8 mouse cellular contexts compared by ENCODE assay signal in the genomic region with DNA sequence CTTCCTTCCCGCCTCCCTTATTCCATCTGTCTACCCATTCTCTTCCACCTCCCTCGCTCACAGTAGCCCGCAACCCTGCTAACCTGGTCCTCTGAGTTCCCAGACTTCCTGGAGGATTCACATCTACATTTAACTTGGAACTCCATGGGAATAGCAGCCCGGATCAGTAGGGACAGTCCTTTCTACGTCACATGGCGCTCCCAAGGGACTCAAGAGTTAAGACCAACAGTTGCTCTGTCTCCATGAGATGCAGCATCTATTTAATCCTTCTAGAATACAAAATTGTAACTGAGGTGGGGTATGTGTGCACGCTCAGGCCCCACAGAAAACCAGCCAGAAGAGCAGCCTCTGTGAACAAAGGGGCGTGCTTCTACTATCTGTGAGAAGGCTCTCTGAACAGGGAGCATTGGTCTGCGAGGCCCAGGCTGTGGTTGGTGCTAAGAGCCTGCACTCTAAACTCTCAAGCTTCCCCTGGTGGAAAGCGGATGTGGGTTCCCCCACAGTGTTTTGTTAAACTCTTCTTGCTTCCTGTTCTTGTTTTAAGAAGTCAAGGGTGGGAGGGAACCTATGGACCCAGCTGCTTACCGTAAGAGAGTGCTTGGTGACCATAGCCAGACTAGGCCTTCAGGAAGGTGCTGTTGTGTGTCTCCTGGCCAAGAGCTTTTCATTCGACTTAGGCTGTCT. TPM values are rescaled to one million over a fixed set of nuclear protein-coding genes. Genes with fewer than 3 reads are reported as not detected.
DNase-seq lines count a peak whose midpoint lies in the region; ATAC-seq and TF ChIP-seq lines count a peak whose summit lies in the region.

No protein-coding gene starts in this region.

- peaks cover 28% of the 10 kb centered on the region for H3K4me1 ChIP-seq in lung, embryonic 16.5 days (replicated peaks; ENCODE audit: control insufficient read depth, insufficient read depth, low read length)
- peaks cover 27% of the 10 kb centered on the region for H3K4me1 ChIP-seq in stomach, embryonic 15.5 days
- peaks cover 9% of the 10 kb centered on the region for H3K4me1 ChIP-seq in forebrain, embryonic 13.5 days
- 0 out of 2 replicates have a peak, but pooled peaks cover 2% of the 10 kb centered on the region for H3K4me1 ChIP-seq in hindbrain, embryonic 11.5 days (replicated peaks; ENCODE audit: control insufficient read depth, insufficient read depth, low read length)

- peak overlapping the region; percentile 12; the same call in 1 of the 2 replicates for H3K4me2 ChIP-seq in lung, embryonic 16.5 days (ENCODE audit: low read depth, low read length)
- H3K4me2 ChIP-seq in stomach, embryonic 15.5 days = peak overlapping the region; percentile 4; the same call in 1 of the 2 replicates
- no peak overlapping the region for H3K4me2 ChIP-seq in forebrain, embryonic 13.5 days
- no peak overlapping the region for H3K4me2 ChIP-seq in hindbrain, embryonic 11.5 days (replicated peaks; ENCODE audit: low read depth, low read length)

- TF ChIP-seq POLR2A in brain, embryonic 14.5 days (IDR thresholded peaks at IDR 0.05; ENCODE audit: borderline replicate concordance, extremely low read depth, insufficient read depth, insufficient read length, poor library complexity, severe bottlenecking) = no peak

- H3K27ac ChIP-seq in lung, embryonic 16.5 days (ENCODE audit: low read length) = peak overlapping the region; percentile 80
- H3K27ac ChIP-seq in stomach, embryonic 15.5 days = peak overlapping the region; percentile 64
- H3K27ac ChIP-seq in forebrain, embryonic 13.5 days = no peak overlapping the region
- H3K27ac ChIP-seq in hindbrain, embryonic 11.5 days (ENCODE audit: low read depth, low read length) = no peak overlapping the region

- no peaks in the 10 kb centered on the region for H3K27me3 ChIP-seq in lung, embryonic 16.5 days (ENCODE audit: control insufficient read depth, insufficient read depth, low read depth, low read length)
- no peaks in the 10 kb centered on the region for H3K27me3 ChIP-seq in stomach, embryonic 15.5 days (replicated peaks)
- no peaks in the 10 kb centered on the region for H3K27me3 ChIP-seq in forebrain, embryonic 13.5 days
- no peaks in the 10 kb centered on the region for H3K27me3 ChIP-seq in hindbrain, embryonic 11.5 days (ENCODE audit: control insufficient read depth, insufficient read depth, low read length)

- no peaks in the 10 kb centered on the region for H3K36me3 ChIP-seq in lung, embryonic 16.5 days (ENCODE audit: control insufficient read depth, insufficient read depth, low read length)
- H3K36me3 ChIP-seq in stomach, embryonic 15.5 days = no peaks in the 10 kb centered on the region
- H3K36me3 ChIP-seq in forebrain, embryonic 13.5 days (ENCODE audit: poor library complexity, severe bottlenecking) = no peaks in the 10 kb centered on the region
- H3K36me3 ChIP-seq in hindbrain, embryonic 11.5 days (ENCODE audit: control insufficient read depth, insufficient read depth, low read length) = no peaks in the 10 kb centered on the region

- H3K9me3 ChIP-seq in lung, embryonic 16.5 days (ENCODE audit: control insufficient read depth, low read length) = no peaks in the 10 kb centered on the region
- no peaks in the 10 kb centered on the region for H3K9me3 ChIP-seq in stomach, embryonic 15.5 days
- H3K9me3 ChIP-seq in forebrain, embryonic 13.5 days (replicated peaks) = no peaks in the 10 kb centered on the region
- H3K9me3 ChIP-seq in hindbrain, embryonic 11.5 days (ENCODE audit: control insufficient read depth, low read length) = no peaks in the 10 kb centered on the region

- H3K9ac ChIP-seq in lung, embryonic 16.5 days (ENCODE audit: low read length) = no peak overlapping the region
- no peak overlapping the region for H3K9ac ChIP-seq in stomach, embryonic 15.5 days
- no peak overlapping the region for H3K9ac ChIP-seq in forebrain, embryonic 13.5 days
- H3K9ac ChIP-seq in hindbrain, embryonic 11.5 days (ENCODE audit: low read depth, low read length) = no peak overlapping the region

- 62% methylated on average over 12 of the region's 12 CpGs for WGBS in lung, embryonic 16.5 days
- 69% methylated on average over 12 of the region's 12 CpGs for WGBS in stomach, embryonic 15.5 days
- 80% methylated on average over 12 of the region's 12 CpGs for WGBS in forebrain, embryonic 13.5 days
- 77% methylated on average over 12 of the region's 12 CpGs for WGBS in hindbrain, embryonic 11.5 days

- no peak overlapping the region for H3K4me3 ChIP-seq in lung, embryonic 16.5 days (ENCODE audit: low read length)
- no peak overlapping the region for H3K4me3 ChIP-seq in stomach, embryonic 15.5 days (replicated peaks)
- no peak overlapping the region for H3K4me3 ChIP-seq in forebrain, embryonic 13.5 days
- H3K4me3 ChIP-seq in hindbrain, embryonic 11.5 days (ENCODE audit: low read depth, low read length) = no peak overlapping the region

- TF ChIP-seq CTCF in brain, embryonic 14.5 days (IDR thresholded peaks at IDR 0.05; ENCODE audit: borderline replicate concordance, extremely low read depth, insufficient read depth, insufficient read length) = no peak

- peak; percentile 99 for ATAC-seq in inflammation-experienced regulatory T-cells, adult 6 months
- peak; percentile 20 for ATAC-seq in lung, embryonic 16.5 days (ENCODE audit: low read depth)
- 0 out of 2 replicates have a peak, but pooled peaks have one; percentile 9 for ATAC-seq in stomach, embryonic 15.5 days (ENCODE audit: insufficient read depth, low FRiP score, low read depth)
- ATAC-seq in forebrain, embryonic 13.5 days = no peak
- ATAC-seq in hindbrain, embryonic 11.5 days (ENCODE audit: low FRiP score) = no peak

- DNase-seq in CD4-positive helper T cell, adult 2 months (ENCODE audit: low read depth, low spot score) = peak; percentile 95
- peak; percentile 15 for DNase-seq in brain, embryonic 14.5 days (ENCODE audit: low read depth)
- DNase-seq in hindbrain, embryonic 11.5 days (ENCODE audit: low spot score) = no peak
- no peak for DNase-seq in ovary, adult 18-20 months (ENCODE audit: low spot score)

RNA-seq across cellular contexts. Expression of a gene that starts 2.2 kb away (rescaled TPM):
- polyA plus RNA-seq in brain, embryonic 14.5 days (2012; rRNA removed) = 5.2 and 6.7 TPM in 2 replicates
- under 1 TPM; 0.29 to 0.45 (median 0.42) TPM for polyA plus RNA-seq in inflammation-experienced regulatory T-cells, adult 6 months (2017; shearing (Covaris generic))
- polyA plus RNA-seq in lung, embryonic 16.5 days (2015; fragmentation: Nextera tagmentation; extraction: Ambion mirVana) = 2.5 and 5.2 TPM in 2 replicates
- 7.0 and 7.2 TPM in 2 replicates for polyA plus RNA-seq in stomach, embryonic 15.5 days (2015; fragmentation: Nextera tagmentation; extraction: Ambion mirVana)
- 1.4 and 2.8 TPM in 2 replicates for polyA plus RNA-seq in forebrain, embryonic 13.5 days (2015; fragmentation: Nextera tagmentation; extraction: Ambion mirVana)
- polyA plus RNA-seq in hindbrain, embryonic 11.5 days (2014; fragmentation: Nextera tagmentation; extraction: Ambion mirVana) = 0.31 and 0.66 TPM in 2 replicates

RNA-seq across cellular contexts. Expression of a gene that starts 29.9 kb away (rescaled TPM):
- polyA plus RNA-seq in brain, embryonic 14.5 days (2012; rRNA removed) = 2.3 and 2.6 TPM in 2 replicates
- polyA plus RNA-seq in inflammation-experienced regulatory T-cells, adult 6 months (2017; shearing (Covaris generic)) = 10 to 100 TPM in 1 of 3 experiments, 1 to 10 TPM in 1, under 1 TPM in 1; 0.26 to 15.4 (median 2.2) TPM
- 1.7 and 2.3 TPM in 2 replicates for polyA plus RNA-seq in lung, embryonic 16.5 days (2015; fragmentation: Nextera tagmentation; extraction: Ambion mirVana)
- 26.5 and 36.2 TPM in 2 replicates for polyA plus RNA-seq in stomach, embryonic 15.5 days (2015; fragmentation: Nextera tagmentation; extraction: Ambion mirVana)
- polyA plus RNA-seq in forebrain, embryonic 13.5 days (2015; fragmentation: Nextera tagmentation; extraction: Ambion mirVana) = 1.1 and 2.3 TPM in 2 replicates
- polyA plus RNA-seq in hindbrain, embryonic 11.5 days (2014; fragmentation: Nextera tagmentation; extraction: Ambion mirVana) = 1.7 and 2.2 TPM in 2 replicates

RNA-seq across cellular contexts. Expression of a gene that starts 31.2 kb away (rescaled TPM):
- polyA plus RNA-seq in brain, embryonic 14.5 days (2012; rRNA removed) = 22.7 and 38.8 TPM in 2 replicates
- polyA plus RNA-seq in inflammation-experienced regulatory T-cells, adult 6 months (2017; shearing (Covaris generic)) = 1 to 10 TPM in 1 of 3 experiments, under 1 TPM in 2; 0.16 to 1.7 (median 0.47) TPM
- 1.7 and 1.9 TPM in 2 replicates for polyA plus RNA-seq in lung, embryonic 16.5 days (2015; fragmentation: Nextera tagmentation; extraction: Ambion mirVana)
- polyA plus RNA-seq in stomach, embryonic 15.5 days (2015; fragmentation: Nextera tagmentation; extraction: Ambion mirVana) = 1.6 and 2.6 TPM in 2 replicates
- 10.4 and 11.7 TPM in 2 replicates for polyA plus RNA-seq in forebrain, embryonic 13.5 days (2015; fragmentation: Nextera tagmentation; extraction: Ambion mirVana)
- 4.8 and 6.2 TPM in 2 replicates for polyA plus RNA-seq in hindbrain, embryonic 11.5 days (2014; fragmentation: Nextera tagmentation; extraction: Ambion mirVana)

RNA-seq across cellular contexts. Expression of a gene that starts 52.5 kb away (rescaled TPM):
- 2.9 and 4.8 TPM in 2 replicates for polyA plus RNA-seq in brain, embryonic 14.5 days (2012; rRNA removed)
- polyA plus RNA-seq in inflammation-experienced regulatory T-cells, adult 6 months (2017; shearing (Covaris generic)) = 10 to 100 TPM; 12.4 to 23.2 (median 19.2) TPM
- polyA plus RNA-seq in lung, embryonic 16.5 days (2015; fragmentation: Nextera tagmentation; extraction: Ambion mirVana) = 11.0 and 13.0 TPM in 2 replicates
- 11.7 and 11.8 TPM in 2 replicates for polyA plus RNA-seq in stomach, embryonic 15.5 days (2015; fragmentation: Nextera tagmentation; extraction: Ambion mirVana)
- polyA plus RNA-seq in forebrain, embryonic 13.5 days (2015; fragmentation: Nextera tagmentation; extraction: Ambion mirVana) = 0.97 and 1.1 TPM in 2 replicates
- polyA plus RNA-seq in hindbrain, embryonic 11.5 days (2014; fragmentation: Nextera tagmentation; extraction: Ambion mirVana) = 2.1 and 2.7 TPM in 2 replicates

Comparison
In these comparisons a context has a peak if more than half of its experiments do, and no peak if none do; other contexts are left out.
1. DNase-seq: peak in CD4-positive helper T cell, adult 2 months (single experiment) and brain, embryonic 14.5 days (single experiment); none in hindbrain, embryonic 11.5 days (single experiment) and ovary, adult 18-20 months (single experiment).
2. ATAC-seq: peak in inflammation-experienced regulatory T-cells, adult 6 months (single experiment), lung, embryonic 16.5 days (single experiment) and stomach, embryonic 15.5 days (single experiment); none in forebrain, embryonic 13.5 days (single experiment) and hindbrain, embryonic 11.5 days (single experiment).
3. H3K27ac ChIP-seq: peak in lung, embryonic 16.5 days (single experiment) and stomach, embryonic 15.5 days (single experiment); none in forebrain, embryonic 13.5 days (single experiment) and hindbrain, embryonic 11.5 days (single experiment).
4. H3K4me2 ChIP-seq: peak in lung, embryonic 16.5 days (single experiment) and stomach, embryonic 15.5 days (single experiment); none in forebrain, embryonic 13.5 days (single experiment) and hindbrain, embryonic 11.5 days (single experiment).